Mouse (Mus musculus) limb, embryonic 10.5 days (tissue): ENCODE measurements around the gene Cdkl4. TPM values are rescaled to one million over a fixed set of nuclear protein-coding genes. Genes with fewer than 3 reads are reported as not detected.
"Not testable (repeated sequence)": the region's sequence is repeated elsewhere in the genome, so short reads cannot be mapped to it uniquely, and the experiment has no call there.

ENCODE experiments used
- DNase-seq: peaks from one replicate; pipeline ENCODE4 v3.0.0-alpha.2; 2017; ENCODE audit warnings: low spot score
- H3K27ac ChIP-seq: fragments of 300-500 bp; sonication (generic); 2 replicates; pipeline ENCODE4 v1.5.1; 2016; ENCODE audit warnings: mild to moderate bottlenecking
- H3K27me3 ChIP-seq: fragments of 300-500 bp; sonication (generic); 2 replicates; pipeline ENCODE4 v1.6.1; 2016; ENCODE audit warnings: low read depth, mild to moderate bottlenecking; ENCODE audit not compliant: poor library complexity, severe bottlenecking
- H3K36me3 ChIP-seq: fragments of 300-500 bp; sonication (generic); 2 replicates; pipeline ENCODE4 v1.6.1; 2016; ENCODE audit warnings: mild to moderate bottlenecking, moderate library complexity
- H3K4me1 ChIP-seq: fragments of 300-500 bp; sonication (generic); 2 replicates; pipeline ENCODE4 v1.6.1; 2016
- H3K4me3 ChIP-seq: fragments of 300-500 bp; sonication (generic); 2 replicates; pipeline ENCODE4 v1.5.1; 2016; ENCODE audit warnings: mild to moderate bottlenecking, moderate library complexity
- H3K9me3 ChIP-seq: fragments of 300-500 bp; sonication (generic); replicated peaks from 2 replicates; pipeline ENCODE4 v1.6.1; 2016; ENCODE audit warnings: mild to moderate bottlenecking
- WGBS: fragments of 180-500 bp; shearing (Covaris S2); methylation state at CpG from one replicate; pipeline ENCODE4 v1.1.7; 2016; 5-methylcytosine and 5-hydroxymethylcytosine counted together
- polyA plus RNA-seq: library from polyadenylated mRNA; unstranded; fragments of >200 nt; fragmentation: Nextera tagmentation; extraction: Ambion mirVana; gene quantifications from 2 replicates; pipeline ENCODE4 v1.2.1, GENCODE M21; 2016

Gene Cdkl4
- polyA plus RNA-seq, 1 experiment from 2014 or later = 0.51 TPM

DNA sequence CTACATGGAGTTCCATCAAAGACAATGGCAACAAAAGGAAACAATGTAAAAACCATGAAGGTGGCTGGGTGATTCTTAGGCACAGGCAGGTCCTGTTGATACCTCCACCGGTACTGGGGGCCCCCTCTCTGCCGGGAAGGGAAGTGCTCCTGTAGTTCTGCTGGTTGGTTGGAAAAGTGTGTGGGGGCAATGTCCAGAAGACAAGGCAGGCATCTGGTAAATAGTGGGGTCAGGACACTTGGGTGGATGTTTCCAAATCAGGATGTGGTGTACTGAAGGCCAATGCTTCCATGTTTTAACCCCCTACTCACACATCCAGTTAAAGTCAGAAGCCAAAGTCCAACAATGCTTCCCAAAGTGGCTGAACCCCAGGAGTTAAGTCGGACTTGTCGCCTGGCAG lies 17.9 kb downstream of the Cdkl4 start:
- 90% methylated on average over 4 of the region's 4 CpGs for WGBS
- Histone ChIP-seq H3K9me3 (no peaks in the 10 kb centered on the region), H3K27me3 (no peaks in the 10 kb centered on the region), H3K36me3 (peaks cover 13% of the 10 kb centered on the region; the same call in 1 of the 2 replicates), H3K4me3 (no peak overlapping the region), H3K27ac (no peak overlapping the region), H3K4me1 (peaks cover 5% of the 10 kb centered on the region; the same call in 1 of the 2 replicates)
- DNase-seq = no peak

DNA sequence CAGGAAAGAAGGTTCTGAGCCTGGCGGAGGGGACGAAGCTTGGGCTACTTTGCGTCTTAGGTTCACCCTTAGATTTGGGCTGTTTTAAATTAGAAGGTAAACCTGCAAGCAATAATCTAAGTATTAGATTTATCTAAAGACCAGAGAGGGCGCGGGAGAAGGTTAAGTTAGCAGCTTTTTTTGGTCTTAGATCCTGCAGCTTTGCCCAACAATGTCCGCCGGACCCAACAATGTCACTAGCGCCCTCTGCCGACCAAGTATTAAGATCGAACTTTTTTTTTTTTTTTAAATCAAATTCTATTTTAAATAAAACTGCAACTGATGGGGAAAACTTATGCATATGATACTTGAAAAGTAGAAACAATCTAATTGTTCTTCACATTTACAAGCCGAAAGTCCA lies 18.6 kb downstream of the Cdkl4 start:
- Histone ChIP-seq H3K27me3 (no peaks in the 10 kb centered on the region), H3K36me3 (peaks cover 9% of the 10 kb centered on the region; the same call in 1 of the 2 replicates), H3K4me3 (no peak overlapping the region), H3K27ac (no peak overlapping the region; the same call in 1 of the 2 replicates), H3K9me3 (no peaks in the 10 kb centered on the region), H3K4me1 (peaks cover 6% of the 10 kb centered on the region)
- peak; percentile 47 for DNase-seq
- WGBS = 36% methylated on average over 11 of the region's 11 CpGs

DNA sequence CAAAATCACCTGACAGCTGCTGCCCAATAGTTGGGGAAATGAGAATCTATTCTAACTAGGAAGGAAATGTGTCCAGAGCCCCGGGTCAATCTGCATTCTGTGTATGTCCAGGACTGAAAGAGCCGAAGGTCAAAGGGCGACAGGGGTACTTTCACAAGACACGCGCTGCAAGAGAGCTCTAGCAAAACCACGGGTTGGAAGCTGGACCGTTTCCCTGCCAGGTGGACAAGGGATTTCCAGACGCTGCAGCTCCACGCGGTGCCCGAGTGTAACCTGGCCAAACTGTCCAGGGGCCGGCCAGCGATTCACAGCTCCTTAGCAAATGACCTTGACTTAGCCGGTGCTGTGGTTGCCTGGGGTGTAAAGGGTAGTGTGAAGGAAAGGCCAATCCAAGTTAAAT lies 19.0 kb downstream of the Cdkl4 start:
- Histone ChIP-seq H3K36me3 (peaks cover 6% of the 10 kb centered on the region; the same call in 1 of the 2 replicates), H3K27ac (peak overlapping the region; percentile 19; the same call in 1 of the 2 replicates), H3K4me3 (no peak overlapping the region), H3K27me3 (no peaks in the 10 kb centered on the region), H3K4me1 (peaks cover 9% of the 10 kb centered on the region), H3K9me3 (no peaks in the 10 kb centered on the region)
- DNase-seq = no peak
- WGBS = 75% methylated on average over 14 of the region's 14 CpGs

DNA sequence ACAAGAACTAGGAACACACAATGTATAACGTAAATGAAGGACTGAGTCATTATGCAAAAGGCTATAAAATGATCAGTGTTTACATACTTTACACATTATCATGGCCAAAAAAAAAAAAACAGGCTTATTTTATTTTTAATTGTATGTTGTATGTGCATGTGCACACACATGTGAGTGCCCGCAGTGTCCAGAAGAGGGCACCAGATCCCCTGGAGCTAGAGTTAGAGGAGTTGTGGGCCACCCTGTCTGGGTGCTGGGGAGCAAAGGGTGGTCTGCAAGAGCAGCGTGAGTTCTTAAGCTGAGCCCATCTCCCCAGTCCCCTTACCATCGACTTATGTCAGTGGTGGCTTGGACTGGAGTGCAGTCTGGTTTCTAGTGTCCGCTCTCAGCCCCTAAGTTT lies 20.2 kb downstream of the Cdkl4 start:
- DNase-seq = no peak
- Histone ChIP-seq H3K36me3 (peaks cover 5% of the 10 kb centered on the region; the same call in 1 of the 2 replicates), H3K9me3 (no peaks in the 10 kb centered on the region), H3K4me1 (peaks cover 14% of the 10 kb centered on the region), H3K4me3 (no peak overlapping the region), H3K27me3 (no peaks in the 10 kb centered on the region), H3K27ac (no peak overlapping the region)
- WGBS = 96% methylated on average over 5 of the region's 5 CpGs

DNA sequence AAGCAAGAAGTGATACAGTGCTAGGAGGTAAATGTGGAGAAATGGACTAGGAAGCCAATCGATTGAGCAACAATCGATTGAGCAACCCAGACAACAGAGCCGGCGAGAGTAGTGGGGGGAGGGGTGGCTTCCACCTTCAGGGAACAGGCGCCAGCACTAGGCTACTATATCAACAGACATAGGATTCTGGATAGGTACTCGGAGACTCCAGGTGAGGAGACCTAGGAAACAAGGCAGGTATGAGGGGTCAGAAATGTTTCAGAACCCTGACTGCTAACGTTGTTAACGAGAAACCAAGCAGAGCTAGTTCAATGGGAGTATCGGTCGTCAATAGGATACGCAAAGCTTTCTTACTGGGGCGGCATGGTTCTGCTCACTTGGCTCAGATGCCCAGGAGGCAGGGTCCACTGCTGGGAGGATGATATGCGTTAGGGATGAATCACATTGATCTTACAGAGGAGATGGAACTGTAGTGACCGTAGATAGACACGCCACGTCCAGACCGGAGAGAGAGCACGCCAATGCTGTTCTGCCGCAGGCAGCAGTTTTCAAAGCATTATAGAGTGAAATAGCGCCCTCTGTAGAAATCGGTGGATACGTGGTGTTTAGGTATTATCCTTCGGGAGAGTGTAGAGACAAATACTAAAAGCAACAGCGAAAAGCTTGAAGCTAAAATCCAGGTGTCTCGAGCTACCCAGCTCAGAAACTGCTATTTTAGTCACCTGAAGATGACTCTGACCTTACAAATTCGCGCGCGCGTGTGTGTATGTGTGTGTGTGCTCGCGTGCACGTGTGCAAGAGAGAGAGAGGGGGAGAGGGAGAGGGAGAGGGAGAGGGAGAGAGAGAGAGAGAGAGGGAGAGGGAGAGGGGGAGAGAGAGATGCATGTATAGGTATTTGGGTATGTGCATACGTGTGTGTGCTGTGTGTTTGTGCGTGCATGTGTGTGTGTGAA lies 24.0 kb downstream of the Cdkl4 start:
- peak overlapping the region; percentile 74 for H3K4me3 ChIP-seq
- whole genome bisulfite sequencing = 5% methylated on average over 35 of the region's 35 CpGs
- H3K4me1 ChIP-seq = peaks cover 11% of the 10 kb centered on the region
- H3K27ac ChIP-seq = peak overlapping the region; percentile 89
- H3K27me3 ChIP-seq = no peaks in the 10 kb centered on the region
- H3K9me3 ChIP-seq = no peaks in the 10 kb centered on the region
- H3K36me3 ChIP-seq = peaks cover 5% of the 10 kb centered on the region; the same call in 1 of the 2 replicates
- peak; percentile 80 for DNase-seq

DNA sequence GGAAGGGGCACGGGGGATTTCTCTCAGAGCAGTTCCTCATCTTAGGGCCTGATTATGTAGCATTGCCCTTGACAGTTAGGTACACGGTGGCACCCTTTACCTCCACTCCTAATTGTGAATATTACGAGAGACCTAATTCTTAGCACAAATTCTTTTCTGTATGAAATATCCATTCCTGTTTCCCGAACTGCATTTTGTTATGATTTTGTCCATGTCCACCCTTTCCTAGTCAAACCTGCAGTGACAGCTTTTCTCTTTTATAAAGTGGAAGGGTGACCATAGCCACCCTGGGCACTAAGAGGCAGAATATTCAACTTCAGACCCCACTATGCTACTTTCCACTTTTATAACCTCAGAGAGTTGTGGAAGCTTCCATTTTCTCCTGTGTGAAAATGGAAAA lies 25.0 kb downstream of the Cdkl4 start:
- Histone ChIP-seq H3K4me3 (peak overlapping the region; percentile 74), H3K27me3 (no peaks in the 10 kb centered on the region), H3K36me3 (peaks cover 5% of the 10 kb centered on the region; the same call in 1 of the 2 replicates), H3K9me3 (no peaks in the 10 kb centered on the region), H3K27ac (peak overlapping the region; percentile 89), H3K4me1 (peaks cover 10% of the 10 kb centered on the region; the same call in 1 of the 2 replicates)
- WGBS = 87% methylated on average over 4 of the region's 4 CpGs
- no peak for DNase-seq

DNA sequence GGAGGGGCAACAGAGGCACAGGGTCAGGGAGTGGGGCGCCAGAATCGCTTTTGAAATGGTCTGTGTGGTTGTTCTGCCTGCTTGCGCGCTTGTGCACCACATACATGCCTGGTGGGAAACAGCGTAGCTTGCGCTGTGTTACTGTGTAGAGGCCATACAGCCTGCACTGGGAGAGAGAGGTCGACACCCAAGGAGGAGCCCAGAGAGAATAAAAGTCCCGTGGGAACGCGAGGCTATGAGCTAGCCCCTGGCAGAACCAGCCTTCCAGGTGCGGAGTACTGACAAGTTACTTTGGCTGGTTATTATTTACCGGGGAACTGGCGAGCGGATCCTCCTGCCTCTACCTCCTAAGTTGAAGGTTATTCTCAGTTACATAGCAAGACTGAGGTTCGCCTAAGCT lies 26.6 kb downstream of the Cdkl4 start:
- peaks cover 10% of the 10 kb centered on the region; the same call in 1 of the 2 replicates for H3K4me1 ChIP-seq
- DNase-seq = no peak

DNA sequence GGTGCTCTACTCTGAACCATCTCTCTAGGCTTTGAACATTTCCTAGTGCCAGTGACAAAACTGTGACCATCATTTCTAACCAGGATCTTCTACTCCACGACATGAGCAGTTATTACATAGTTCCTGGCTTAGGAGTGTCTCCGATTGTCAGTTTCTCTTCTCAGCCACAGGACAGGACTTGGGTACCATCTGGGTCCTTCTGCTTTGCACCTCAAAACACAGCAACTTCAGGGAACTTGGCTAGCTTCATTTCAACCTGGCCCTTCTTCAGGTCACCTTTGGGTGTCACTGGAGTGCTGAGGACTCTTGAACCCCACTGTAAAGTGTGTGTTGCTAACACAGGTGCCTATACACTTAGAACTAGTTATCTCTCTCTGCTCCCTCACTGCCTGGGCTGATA lies 30.8 kb downstream of the Cdkl4 start:
- no peak overlapping the region for H3K4me3 ChIP-seq
- 76% methylated on average over 2 of the region's 2 CpGs for WGBS
- no peaks in the 10 kb centered on the region for H3K36me3 ChIP-seq
- no peak overlapping the region for H3K27ac ChIP-seq
- H3K9me3 ChIP-seq = no peaks in the 10 kb centered on the region
- DNase-seq = peak; percentile 24
- H3K4me1 ChIP-seq = peaks cover 6% of the 10 kb centered on the region; the same call in 1 of the 2 replicates
- no peaks in the 10 kb centered on the region for H3K27me3 ChIP-seq

More for the DNA sequence above, 26.6 kb downstream of the Cdkl4 start:
- WGBS = 81% methylated on average over 15 of the region's 15 CpGs
- Histone ChIP-seq H3K4me3 (no peak overlapping the region), H3K27ac (no peak overlapping the region), H3K36me3 (no peaks in the 10 kb centered on the region), H3K27me3 (no peaks in the 10 kb centered on the region), H3K9me3 (no peaks in the 10 kb centered on the region)

DNA sequence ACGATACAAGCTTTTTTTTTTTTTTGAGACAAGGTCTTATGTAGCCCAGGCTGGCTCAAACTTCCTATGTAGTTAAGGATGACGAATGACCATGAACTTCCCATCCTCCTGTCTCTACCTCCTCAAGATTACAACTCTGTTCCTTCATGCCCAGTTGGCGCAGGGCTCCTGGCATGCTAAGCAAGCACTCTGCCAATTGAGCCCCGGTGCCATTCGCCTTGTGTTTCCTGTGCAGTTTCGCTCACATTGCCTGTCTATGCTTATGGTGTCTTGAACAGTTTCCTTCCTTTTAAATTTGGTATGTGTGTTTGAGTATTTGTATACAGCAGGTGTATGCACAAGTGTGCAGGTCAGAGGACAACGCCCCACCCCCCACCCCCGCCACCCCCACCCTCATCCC lies 31.4 kb downstream of the Cdkl4 start:
- no peak for DNase-seq
- peaks cover 6% of the 10 kb centered on the region; the same call in 1 of the 2 replicates for H3K4me1 ChIP-seq
- 88% methylated on average over 8 of the region's 8 CpGs for WGBS
- no peak overlapping the region for H3K27ac ChIP-seq
- no peaks in the 10 kb centered on the region for H3K36me3 ChIP-seq
- H3K4me3 ChIP-seq = no peak overlapping the region
- no peaks in the 10 kb centered on the region for H3K27me3 ChIP-seq
- H3K9me3 ChIP-seq = no peaks in the 10 kb centered on the region

DNA sequence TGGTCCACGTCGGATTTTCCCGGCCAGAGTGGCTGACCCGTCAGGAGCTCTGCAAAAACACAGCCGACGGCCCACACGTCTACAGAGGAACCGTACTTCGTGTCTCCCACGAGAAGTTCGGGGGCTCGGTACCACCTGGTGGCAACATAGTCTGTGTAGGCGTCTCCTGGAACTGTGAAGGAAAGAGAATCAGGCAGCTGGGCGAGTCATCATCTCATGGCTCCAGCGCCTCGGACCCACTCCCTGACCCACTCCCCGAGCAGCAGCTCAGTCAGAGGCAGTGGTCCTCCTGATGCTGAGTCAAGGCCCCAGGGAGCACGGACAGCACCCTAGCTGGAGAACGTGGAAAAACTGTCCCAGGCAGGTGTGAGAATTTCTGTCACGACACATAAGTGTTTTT lies 34.0 kb downstream of the Cdkl4 start:
- Histone ChIP-seq H3K27ac (no peak overlapping the region), H3K9me3 (no peaks in the 10 kb centered on the region), H3K27me3 (no peaks in the 10 kb centered on the region), H3K4me3 (no peak overlapping the region), H3K36me3 (no peaks in the 10 kb centered on the region), H3K4me1 (peaks cover 6% of the 10 kb centered on the region; the same call in 1 of the 2 replicates)
- DNase-seq = peak; percentile 24
- 93% methylated on average over 20 of the region's 20 CpGs for WGBS

DNA sequence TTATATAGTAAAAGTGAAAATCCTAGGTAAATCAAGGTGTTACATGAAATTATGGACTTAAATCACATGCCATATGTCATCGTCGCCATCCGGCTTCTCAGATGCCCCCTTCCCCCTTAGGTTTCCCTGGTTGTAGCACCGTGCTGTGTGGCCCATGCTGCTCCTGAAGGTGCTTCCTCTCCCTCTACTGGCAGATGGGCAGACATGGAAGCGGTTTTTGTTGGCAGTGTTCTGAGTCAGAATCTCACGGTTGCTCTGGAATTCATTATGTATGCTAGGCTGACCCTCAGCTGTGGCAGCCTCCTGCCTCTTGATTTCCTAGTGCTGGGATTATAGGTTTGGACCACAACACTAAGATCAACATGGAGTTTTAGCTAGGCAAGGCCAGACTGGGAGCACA lies 40.5 kb downstream of the Cdkl4 start:
- no peak overlapping the region for H3K27ac ChIP-seq
- H3K27me3 ChIP-seq = no peaks in the 10 kb centered on the region
- H3K4me3 ChIP-seq = no peak overlapping the region
- 73% methylated on average over 6 of the region's 6 CpGs for WGBS
- H3K36me3 ChIP-seq = no peaks in the 10 kb centered on the region
- peak; percentile 21 for DNase-seq
- H3K9me3 ChIP-seq = no peaks in the 10 kb centered on the region
- peaks cover 3% of the 10 kb centered on the region; the same call in 1 of the 2 replicates for H3K4me1 ChIP-seq

DNA sequence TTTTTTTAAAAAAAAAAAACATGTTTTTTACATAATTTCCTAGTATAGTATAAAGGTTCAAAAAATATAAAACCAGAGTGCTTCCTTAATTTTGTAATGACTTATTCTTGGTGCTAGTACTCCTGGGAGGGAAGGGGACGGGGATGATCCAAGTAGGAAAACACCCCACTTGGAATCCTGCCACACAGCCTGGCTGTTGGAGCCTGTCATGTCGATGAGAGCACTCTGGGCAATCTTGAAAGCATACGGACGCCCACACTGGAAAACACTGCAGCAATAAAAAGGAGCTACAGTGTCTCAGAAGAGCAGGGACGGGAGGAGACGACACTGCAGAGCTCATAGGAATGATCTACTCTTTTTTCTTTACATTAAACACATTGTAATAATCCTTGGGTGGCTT lies 42.0 kb downstream of the Cdkl4 start:
- Histone ChIP-seq H3K9me3 (no peaks in the 10 kb centered on the region), H3K4me1 (no peaks in the 10 kb centered on the region), H3K36me3 (no peaks in the 10 kb centered on the region), H3K4me3 (no peak overlapping the region), H3K27ac (no peak overlapping the region), H3K27me3 (no peaks in the 10 kb centered on the region)
- WGBS = 86% methylated on average over 6 of the region's 6 CpGs
- DNase-seq = peak; percentile 12

DNA sequence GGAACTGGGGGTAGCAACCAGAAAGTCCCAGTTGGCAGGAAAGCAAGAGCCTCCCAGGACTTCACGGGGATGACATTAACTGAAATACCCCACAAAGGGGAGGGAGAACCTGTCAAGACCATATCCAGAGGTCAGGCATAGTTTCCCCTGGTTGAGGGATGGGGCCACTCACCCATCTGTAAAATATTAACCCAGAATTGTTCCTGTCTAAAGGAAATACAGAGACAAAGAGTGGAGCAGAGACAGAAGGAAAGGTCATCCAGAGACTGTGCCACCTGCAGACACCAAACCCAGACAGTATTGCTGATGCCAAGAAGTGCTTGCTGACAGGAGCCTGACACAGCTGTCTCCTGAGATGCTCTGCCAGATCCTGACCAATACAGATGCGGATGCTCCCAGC lies 46.3 kb downstream of the Cdkl4 start:
- 68% methylated on average over 2 of the region's 2 CpGs for WGBS
- H3K4me3 ChIP-seq, DNase-seq, H3K27ac ChIP-seq, H3K4me1 ChIP-seq, H3K27me3 ChIP-seq, H3K9me3 ChIP-seq, H3K36me3 ChIP-seq: not testable (repeated sequence)
